In the genomic region with DNA sequence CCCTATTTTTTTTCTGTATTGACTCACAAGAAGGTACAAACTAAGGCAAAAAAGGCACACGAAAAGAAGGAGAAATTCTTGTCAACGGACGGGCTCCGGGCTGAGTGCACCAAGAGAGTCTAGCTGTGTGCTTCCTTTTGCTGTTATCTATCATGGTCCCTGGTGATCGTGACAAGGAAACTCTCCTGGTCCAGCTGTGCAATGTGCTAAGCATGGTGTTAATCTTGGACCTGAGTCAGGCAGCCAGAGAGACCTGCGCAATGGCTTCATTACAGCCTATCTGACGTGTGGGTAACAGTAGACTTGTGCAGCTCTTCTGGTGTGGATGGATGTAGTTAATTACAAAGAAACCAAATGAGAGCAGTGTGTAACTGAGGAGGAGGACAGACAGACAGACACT, we compare ENCODE assay signal across 23 mouse cellular contexts. TPM values are rescaled to one million over a fixed set of nuclear protein-coding genes. Genes with fewer than 3 reads are reported as not detected.
A peak's percentile ranks its signal among the peaks of the same experiment; 100 is the strongest.
DNase-seq lines count a peak whose midpoint lies in the region; ATAC-seq lines count a peak whose summit lies in the region.
"Had no signal": no experiment of that assay in that cellular context is flagged by ENCODE, and none has a peak within 500 bp of the region (broad histone marks: within the 10 kb centered on the region; RNA-seq: fewer than 3 reads in every experiment).

No protein-coding gene starts in this region.

- no peak for DNase-seq in heart, adult 9 months (ENCODE audit: low spot score in 2 of 2)
- DNase-seq in liver, embryonic 11.5 days (ENCODE audit: low spot score) = no peak
- DNase-seq in liver = no peak
- peak; percentile 42 for DNase-seq in MEL-GATA-1-ER (ENCODE audit: extremely low read depth, low read depth)
- no peak for DNase-seq in MN1 (ENCODE audit: low spot score)
- DNase-seq: adrenal gland, adult 8-10 months; adrenal gland, postnatal 36 days; cerebellum, adult 2 months; cerebellum, postnatal 10 days; embryo, embryonic 11 days; gastrocnemius, postnatal 14 days; kidney, adult 11 months; kidney, adult 9 months had no signal

- WGBS in heart, embryonic 14.5 days = 63% methylated on average over 7 of the region's 7 CpGs
- WGBS in liver, embryonic 11.5 days = 70% methylated on average over 7 of the region's 7 CpGs

- 0 out of 4 replicates have a peak overlapping the region, but pooled peaks of 1 of the 2 experiments have one; percentile 1 for H3K27ac ChIP-seq in heart, embryonic 14.5 days (replicated peaks in 1 of 2; ENCODE audit: control insufficient read depth in 1 of 2, insufficient read depth in 1 of 2, low read depth in 2 of 2, low read length in 2 of 2)
- no peak overlapping the region for H3K27ac ChIP-seq in liver, embryonic 11.5 days (ENCODE audit: low read depth, low read length)
- H3K27ac ChIP-seq: embryonic facial prominence, embryonic 15.5 days; forebrain, embryonic 12.5 days; heart, embryonic 13.5 days; hindbrain, embryonic 13.5 days; hindbrain, postnatal 0 days had no signal

- no peaks in the 10 kb centered on the region for H3K27me3 ChIP-seq in heart, embryonic 14.5 days (ENCODE audit: control insufficient read depth, insufficient read depth, low read length)
- no peaks in the 10 kb centered on the region for H3K27me3 ChIP-seq in liver, embryonic 11.5 days (replicated peaks; ENCODE audit: control insufficient read depth, insufficient read depth, low read length)
- H3K27me3 ChIP-seq: embryonic facial prominence, embryonic 15.5 days; heart, embryonic 13.5 days; Patski had no signal

- no peak overlapping the region for H3K9ac ChIP-seq in heart, embryonic 14.5 days (ENCODE audit: low read length)
- no peak overlapping the region for H3K9ac ChIP-seq in liver, embryonic 11.5 days (ENCODE audit: low read depth, low read length)
- H3K9ac ChIP-seq: embryonic facial prominence, embryonic 15.5 days; forebrain, embryonic 12.5 days; heart, embryonic 13.5 days; hindbrain, embryonic 13.5 days had no signal

- no peaks in the 10 kb centered on the region for H3K9me3 ChIP-seq in heart, embryonic 14.5 days (ENCODE audit: control insufficient read depth, low read length)
- no peaks in the 10 kb centered on the region for H3K9me3 ChIP-seq in liver, embryonic 11.5 days (ENCODE audit: control insufficient read depth, low read length)
- H3K9me3 ChIP-seq: embryonic facial prominence, embryonic 15.5 days; forebrain, embryonic 12.5 days; heart, embryonic 13.5 days; hindbrain, embryonic 13.5 days had no signal

- 0 out of 2 replicates have a peak, but pooled peaks cover 4% of the 10 kb centered on the region for H3K36me3 ChIP-seq in heart, embryonic 14.5 days (ENCODE audit: control insufficient read depth, insufficient read depth, low read length)
- H3K36me3 ChIP-seq in liver, embryonic 11.5 days (ENCODE audit: control insufficient read depth, insufficient read depth, low read length) = no peaks in the 10 kb centered on the region
- H3K36me3 ChIP-seq: embryonic facial prominence, embryonic 15.5 days; forebrain, embryonic 12.5 days; heart, embryonic 13.5 days; hindbrain, embryonic 13.5 days had no signal

- ATAC-seq in heart, embryonic 14.5 days (ENCODE audit: insufficient number of reproducible peaks, insufficient read depth, low FRiP score, low read depth) = 0 out of 2 replicates have a peak, but pooled peaks have one; percentile 40
- ATAC-seq in liver, embryonic 11.5 days (replicated peaks; ENCODE audit: low FRiP score) = 0 out of 2 replicates have a peak, but pooled peaks have one; percentile 15
- peak; percentile 39 for ATAC-seq in megakaryocyte progenitor cell, adult 5-6 weeks (replicated peaks; ENCODE audit: poor library complexity)
- ATAC-seq: forebrain, embryonic 16.5 days; hindbrain, postnatal 0 days; Patski had no signal

- no peak overlapping the region for H3K4me3 ChIP-seq in heart, embryonic 14.5 days (ENCODE audit: control insufficient read depth in 1 of 2, insufficient read depth in 1 of 2, low read depth in 1 of 2, low read length in 2 of 2)
- H3K4me3 ChIP-seq in liver, embryonic 11.5 days (ENCODE audit: low read depth, low read length) = no peak overlapping the region
- H3K4me3 ChIP-seq: embryonic facial prominence, embryonic 15.5 days; erythroblast, embryonic 14.5 days; forebrain, embryonic 12.5 days; heart, embryonic 13.5 days; hindbrain, embryonic 13.5 days had no signal

- no peak overlapping the region for H3K4me2 ChIP-seq in heart, embryonic 14.5 days (ENCODE audit: low read length)
- H3K4me2 ChIP-seq in liver, embryonic 11.5 days = no peak overlapping the region
- H3K4me2 ChIP-seq: embryonic facial prominence, embryonic 15.5 days; forebrain, embryonic 12.5 days; heart, embryonic 13.5 days; hindbrain, embryonic 13.5 days had no signal

- peaks cover 22 to 35% of the 10 kb centered on the region in 2 experiments for H3K4me1 ChIP-seq in heart, embryonic 14.5 days (ENCODE audit: control insufficient read depth in 2 of 2, insufficient read depth in 2 of 2, low read length in 2 of 2)
- peaks cover 9% of the 10 kb centered on the region for H3K4me1 ChIP-seq in liver, embryonic 11.5 days (replicated peaks; ENCODE audit: control insufficient read depth, insufficient read depth, low read length)

RNA-seq across cellular contexts. Expression of a gene that starts 50.4 kb away (rescaled TPM):
- 18.2 and 18.9 TPM in 2 replicates for polyA plus RNA-seq in heart, embryonic 14.5 days (2014; fragmentation: Nextera tagmentation; extraction: Ambion mirVana)
- 5.6 and 5.8 TPM in 2 replicates for polyA plus RNA-seq in liver, embryonic 11.5 days (2014; fragmentation: Nextera tagmentation; extraction: Ambion mirVana)
- 9.1 and 10.2 TPM in 2 replicates for total RNA-seq in megakaryocyte progenitor cell, adult 5-6 weeks (2015)
- total RNA-seq in megakaryocyte progenitor cell, adult 5-6 weeks (2017) = 13.8 and 17.2 TPM in 2 replicates
